Mouse (Mus musculus) embryonic facial prominence, embryonic 10.5 days (tissue): Measurements from ENCODE around the gene Afap1. TPM values are rescaled to one million over a fixed set of nuclear protein-coding genes. Genes with fewer than 3 reads are reported as not detected.

Experiments used
- DNase-seq: peaks from one replicate; pipeline ENCODE4 v3.0.0-alpha.2; 2017; ENCODE audit warnings: low spot score
- H3K27ac ChIP-seq: fragments of 300-500 bp; sonication (generic); replicated peaks from 2 replicates; pipeline ENCODE4 v1.5.1; 2016; ENCODE audit warnings: mild to moderate bottlenecking
- H3K27me3 ChIP-seq: fragments of 300-500 bp; sonication (generic); replicated peaks from 2 replicates; pipeline ENCODE4 v1.6.1; 2016; ENCODE audit warnings: low read depth, mild to moderate bottlenecking; ENCODE audit not compliant: poor library complexity, severe bottlenecking
- H3K36me3 ChIP-seq: fragments of 300-500 bp; sonication (generic); replicated peaks from 2 replicates; pipeline ENCODE4 v1.6.1; 2016; ENCODE audit warnings: mild to moderate bottlenecking, moderate library complexity
- H3K4me1 ChIP-seq: fragments of 300-500 bp; sonication (generic); 2 replicates; pipeline ENCODE4 v1.6.1; 2016
- H3K4me3 ChIP-seq: fragments of 300-500 bp; sonication (generic); 2 replicates; pipeline ENCODE4 v1.5.1; 2016; ENCODE audit warnings: mild to moderate bottlenecking, moderate library complexity
- H3K9me3 ChIP-seq: fragments of 300-500 bp; sonication (generic); 2 replicates; pipeline ENCODE4 v1.6.1; 2016; ENCODE audit warnings: mild to moderate bottlenecking
- WGBS: fragments of 180-500 bp; shearing (Covaris S2); methylation state at CpG from one replicate; pipeline ENCODE4 v1.1.7; 2016; 5-methylcytosine and 5-hydroxymethylcytosine counted together
- polyA plus RNA-seq: library from polyadenylated mRNA; unstranded; fragments of >200 nt; fragmentation: Nextera tagmentation; extraction: Ambion mirVana; gene quantifications from 2 replicates; pipeline ENCODE4 v1.2.1, GENCODE M21; 2016

The Afap1 gene
- polyA plus RNA-seq, 1 experiment from 2014 or later: 26.6 TPM

- no peak for DNase-seq
- H3K9me3 ChIP-seq: no peaks in the 10 kb centered on the region
- 88% methylated on average over 3 of the region's 3 CpGs for WGBS
- peaks cover 15% of the 10 kb centered on the region; the same call in 1 of the 2 replicates for H3K36me3 ChIP-seq
- no peak overlapping the region for H3K4me3 ChIP-seq
- H3K4me1 ChIP-seq: peaks cover 72% of the 10 kb centered on the region
- no peak overlapping the region for H3K27ac ChIP-seq
- 0 out of 2 replicates have a peak, but pooled peaks cover 3% of the 10 kb centered on the region for H3K27me3 ChIP-seq
Observed at GRCm38 (mm10) chr5:35898994-35899393, 5.9 kb downstream of the Afap1 start.

- DNase-seq: no peak
- H3K4me3 ChIP-seq: peak overlapping the region; percentile 34
- H3K27ac ChIP-seq: peak overlapping the region; percentile 71
- no peaks in the 10 kb centered on the region for H3K9me3 ChIP-seq
- H3K36me3 ChIP-seq: peaks cover 15% of the 10 kb centered on the region; the same call in 1 of the 2 replicates
- H3K27me3 ChIP-seq: no peaks in the 10 kb centered on the region
- H3K4me1 ChIP-seq: peaks cover 72% of the 10 kb centered on the region
- 22% methylated on average over 10 of the region's 10 CpGs for WGBS
Observed at GRCm38 (mm10) chr5:35900401-35901225, 7.5 kb downstream of the Afap1 start.

GRCm38 (mm10) chr5:35901226-35901809, 8.2 kb downstream of the Afap1 start:
- H3K9me3 ChIP-seq: no peaks in the 10 kb centered on the region
- peak; percentile 42 for DNase-seq
- H3K27ac ChIP-seq: peak overlapping the region; percentile 71
- H3K4me3 ChIP-seq: peak overlapping the region; percentile 34
- 45% methylated on average over 12 of the region's 12 CpGs for WGBS
- no peaks in the 10 kb centered on the region for H3K27me3 ChIP-seq
- peaks cover 77% of the 10 kb centered on the region for H3K4me1 ChIP-seq
- H3K36me3 ChIP-seq: peaks cover 15% of the 10 kb centered on the region; the same call in 1 of the 2 replicates

GRCm38 (mm10) chr5:35903456-35903855, 10.3 kb downstream of the Afap1 start:
- no peak overlapping the region for H3K27ac ChIP-seq
- no peak overlapping the region for H3K4me3 ChIP-seq
- DNase-seq: no peak
- H3K27me3 ChIP-seq: no peaks in the 10 kb centered on the region
- peaks cover 82% of the 10 kb centered on the region for H3K4me1 ChIP-seq
- peaks cover 5% of the 10 kb centered on the region; the same call in 1 of the 2 replicates for H3K36me3 ChIP-seq
- H3K9me3 ChIP-seq: no peaks in the 10 kb centered on the region
- WGBS: 84% methylated on average over 8 of the region's 8 CpGs

- Histone ChIP-seq H3K9me3 (no peaks in the 10 kb centered on the region), H3K4me1 (peaks cover 80% of the 10 kb centered on the region), H3K27me3 (no peaks in the 10 kb centered on the region), H3K4me3 (no peak overlapping the region), H3K36me3 (peaks cover 5% of the 10 kb centered on the region; the same call in 1 of the 2 replicates), H3K27ac (no peak overlapping the region)
- WGBS: 70% methylated on average over 8 of the region's 8 CpGs
- no peak for DNase-seq
Observed at GRCm38 (mm10) chr5:35905283-35905682, 12.2 kb downstream of the Afap1 start.

GRCm38 (mm10) chr5:35907090-35907489, 14.0 kb downstream of the Afap1 start:
- DNase-seq: no peak
- H3K4me3 ChIP-seq: no peak overlapping the region
- peaks cover 20% of the 10 kb centered on the region for H3K36me3 ChIP-seq
- H3K27me3 ChIP-seq: no peaks in the 10 kb centered on the region
- WGBS: 75% methylated on average over 4 of the region's 4 CpGs
- no peak overlapping the region for H3K27ac ChIP-seq
- H3K4me1 ChIP-seq: peaks cover 67% of the 10 kb centered on the region
- no peaks in the 10 kb centered on the region for H3K9me3 ChIP-seq

- no peaks in the 10 kb centered on the region for H3K27me3 ChIP-seq
- 0 out of 2 replicates have a peak overlapping the region, but pooled peaks have one; percentile 3 for H3K4me3 ChIP-seq
- no peak for DNase-seq
- peak overlapping the region; percentile 51; the same call in 1 of the 2 replicates for H3K27ac ChIP-seq
- WGBS: 40% methylated on average over 15 of the region's 15 CpGs
- peaks cover 25% of the 10 kb centered on the region for H3K36me3 ChIP-seq
- H3K9me3 ChIP-seq: no peaks in the 10 kb centered on the region
- H3K4me1 ChIP-seq: peaks cover 66% of the 10 kb centered on the region
Observed at GRCm38 (mm10) chr5:35907633-35908426, 14.7 kb downstream of the Afap1 start.

- Histone ChIP-seq H3K4me3 (no peak overlapping the region), H3K9me3 (no peaks in the 10 kb centered on the region), H3K27ac (peak overlapping the region; percentile 51; the same call in 1 of the 2 replicates), H3K36me3 (peaks cover 26% of the 10 kb centered on the region), H3K4me1 (peaks cover 59% of the 10 kb centered on the region), H3K27me3 (no peaks in the 10 kb centered on the region)
- WGBS: 63% methylated on average over 13 of the region's 13 CpGs
- DNase-seq: no peak
Observed at GRCm38 (mm10) chr5:35908626-35909443, 15.7 kb downstream of the Afap1 start.

GRCm38 (mm10) chr5:35915629-35916300, 22.6 kb downstream of the Afap1 start:
- Histone ChIP-seq H3K36me3 (peaks cover 23% of the 10 kb centered on the region), H3K4me3 (no peak overlapping the region), H3K27me3 (no peaks in the 10 kb centered on the region), H3K4me1 (peaks cover 67% of the 10 kb centered on the region), H3K27ac (peak overlapping the region; percentile 70), H3K9me3 (no peaks in the 10 kb centered on the region)
- WGBS: 51% methylated on average over 12 of the region's 12 CpGs
- no peak for DNase-seq

GRCm38 (mm10) chr5:35916666-35917065, 23.5 kb downstream of the Afap1 start:
- DNase-seq: no peak
- Histone ChIP-seq H3K27me3 (no peaks in the 10 kb centered on the region), H3K36me3 (peaks cover 15% of the 10 kb centered on the region), H3K9me3 (no peaks in the 10 kb centered on the region), H3K27ac (no peak overlapping the region), H3K4me1 (peaks cover 76% of the 10 kb centered on the region), H3K4me3 (no peak overlapping the region)
- WGBS: 75% methylated on average over 5 of the region's 5 CpGs

GRCm38 (mm10) chr5:35918387-35918786, 25.3 kb downstream of the Afap1 start:
- Histone ChIP-seq H3K27ac (peak overlapping the region; percentile 73), H3K9me3 (no peaks in the 10 kb centered on the region), H3K27me3 (no peaks in the 10 kb centered on the region), H3K4me3 (no peak overlapping the region), H3K36me3 (no peaks in the 10 kb centered on the region), H3K4me1 (peaks cover 93% of the 10 kb centered on the region)
- DNase-seq: no peak
- WGBS: 31% methylated on average over 8 of the region's 8 CpGs
